Mouse (Mus musculus) limb, embryonic 11.5 days (tissue): ENCODE data around the gene Mtm1. TPM values are rescaled to one million over a fixed set of nuclear protein-coding genes. Genes with fewer than 3 reads are reported as not detected.

Experiments used
- ATAC-seq: fragments of 200-750 bp; cut with Nextera tagmentation; 2 replicates; pipeline ENCODE4 v1.8.0; 2017; ENCODE audit warnings: low read depth; ENCODE audit not compliant: insufficient number of reproducible peaks, low FRiP score, low TSS enrichment
- DNase-seq: peaks from one replicate; pipeline ENCODE4 v3.0.0-alpha.2; 2015; ENCODE audit warnings: low spot score
- H3K27ac ChIP-seq: fragments of 300-500 bp; sonication (generic); replicated peaks from 2 replicates; pipeline ENCODE4 v1.5.1; 2014; ENCODE audit warnings: low read depth, mild to moderate bottlenecking, low read length
- H3K27me3 ChIP-seq: fragments of 300-500 bp; sonication (generic); 2 replicates; pipeline ENCODE4 v1.6.1; 2014; ENCODE audit warnings: mild to moderate bottlenecking, low read length, mixed read lengths; ENCODE audit not compliant: control insufficient read depth, insufficient read depth
- H3K36me3 ChIP-seq: fragments of 300-500 bp; sonication (generic); 2 replicates; pipeline ENCODE4 v1.6.1; 2014; ENCODE audit warnings: mild to moderate bottlenecking, low read length, moderate library complexity, mixed read lengths; ENCODE audit not compliant: control insufficient read depth, insufficient read depth
- H3K4me1 ChIP-seq: fragments of 300-500 bp; sonication (generic); 2 replicates; pipeline ENCODE4 v1.6.1; 2014; ENCODE audit warnings: low read length, mixed read lengths; ENCODE audit not compliant: control insufficient read depth, insufficient read depth
- H3K4me2 ChIP-seq: fragments of 300-500 bp; sonication (generic); 2 replicates; pipeline ENCODE4 v1.6.1; 2014; ENCODE audit warnings: low read depth, mild to moderate bottlenecking, moderate library complexity; ENCODE audit not compliant: severe bottlenecking
- H3K4me3 ChIP-seq: fragments of 300-500 bp; sonication (generic); 2 replicates; pipeline ENCODE4 v1.5.1; 2014; ENCODE audit warnings: low read depth, low read length
- H3K9ac ChIP-seq: fragments of 300-500 bp; sonication (generic); 2 replicates; pipeline ENCODE4 v1.6.1; 2014; ENCODE audit warnings: mild to moderate bottlenecking, low read length
- H3K9me3 ChIP-seq: fragments of 300-500 bp; sonication (generic); 2 replicates; pipeline ENCODE4 v1.6.1; 2016; ENCODE audit warnings: low read length; ENCODE audit not compliant: control insufficient read depth
- WGBS: fragments of 180-500 bp; shearing (Covaris S2); extraction: QIAGEN DNeasy Blood & Tissue Kit; methylation state at CpG from one replicate; pipeline ENCODE4 v1.1.7; 2014; 5-methylcytosine and 5-hydroxymethylcytosine counted together
- polyA plus RNA-seq: library from polyadenylated mRNA; unstranded; fragments of >200 nt; fragmentation: Nextera tagmentation; extraction: Ambion mirVana; gene quantifications from 2 replicates; pipeline ENCODE4 v1.2.1, GENCODE M21; 2014

Mtm1 gene
- polyA plus RNA-seq, 1 experiment from 2014 or later = 1.7 TPM

- H3K9ac ChIP-seq = no peak overlapping the region
- no peak overlapping the region for H3K27ac ChIP-seq
- H3K36me3 ChIP-seq = no peaks in the 10 kb centered on the region
- H3K4me1 ChIP-seq = no peaks in the 10 kb centered on the region
- ATAC-seq = no peak
- no peaks in the 10 kb centered on the region for H3K27me3 ChIP-seq
- no peak overlapping the region for H3K4me3 ChIP-seq
- no peak overlapping the region for H3K4me2 ChIP-seq
- DNase-seq = no peak
- no peaks in the 10 kb centered on the region for H3K9me3 ChIP-seq
- 81% methylated on average over 2 of the region's 2 CpGs for WGBS
These were observed 20.3 kb downstream of the Mtm1 start for GRCm38 (mm10) chrX:71230847-71231246.

DNA sequence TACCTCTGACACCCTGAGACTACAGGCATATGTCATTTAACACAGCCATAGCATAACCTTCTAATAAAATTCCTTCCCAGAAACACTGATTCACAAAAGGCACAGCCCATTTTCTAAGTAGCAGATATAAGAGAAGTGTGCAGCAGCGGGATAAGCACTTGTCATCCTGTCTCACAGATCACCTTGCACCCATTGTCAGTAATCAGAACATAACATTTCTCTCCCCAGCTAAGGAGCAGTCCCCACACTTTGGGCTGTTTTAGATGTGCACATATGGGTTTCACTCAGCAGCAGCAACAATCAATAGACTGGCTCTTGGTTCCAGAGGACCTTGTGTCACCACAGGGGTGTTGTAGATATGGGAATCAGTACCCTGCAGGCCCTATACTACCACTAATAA, 45.9 kb downstream of the Mtm1 start:
- no peaks in the 10 kb centered on the region for H3K27me3 ChIP-seq
- H3K9ac ChIP-seq = no peak overlapping the region
- no peak overlapping the region for H3K4me3 ChIP-seq
- no peak overlapping the region for H3K27ac ChIP-seq
- ATAC-seq (no peak), DNase-seq (no peak)
- H3K4me1 ChIP-seq = no peaks in the 10 kb centered on the region
- H3K4me2 ChIP-seq = no peak overlapping the region
- no peaks in the 10 kb centered on the region for H3K9me3 ChIP-seq
- 67% methylated on average over 1 of the region's 1 CpGs for WGBS
- H3K36me3 ChIP-seq = no peaks in the 10 kb centered on the region

- H3K4me3 ChIP-seq = no peak overlapping the region
- no peak overlapping the region for H3K4me2 ChIP-seq
- no peaks in the 10 kb centered on the region for H3K4me1 ChIP-seq
- no peak overlapping the region for H3K27ac ChIP-seq
- no peaks in the 10 kb centered on the region for H3K9me3 ChIP-seq
- no peak overlapping the region for H3K9ac ChIP-seq
- no peaks in the 10 kb centered on the region for H3K36me3 ChIP-seq
- ATAC-seq = no peak
- H3K27me3 ChIP-seq = no peaks in the 10 kb centered on the region
- WGBS = 94% methylated on average over 4 of the region's 4 CpGs
- DNase-seq = no peak
These were observed 50.3 kb downstream of the Mtm1 start for GRCm38 (mm10) chrX:71260857-71261256.

- H3K4me1 ChIP-seq = no peaks in the 10 kb centered on the region
- no peak for ATAC-seq
- H3K27ac ChIP-seq = no peak overlapping the region
- no peak overlapping the region for H3K9ac ChIP-seq
- no peak overlapping the region for H3K4me3 ChIP-seq
- 79% methylated on average over 2 of the region's 2 CpGs for WGBS
- no peak for DNase-seq
- no peaks in the 10 kb centered on the region for H3K36me3 ChIP-seq
- H3K4me2 ChIP-seq = no peak overlapping the region
- no peaks in the 10 kb centered on the region for H3K27me3 ChIP-seq
- H3K9me3 ChIP-seq = no peaks in the 10 kb centered on the region
These were observed 53.7 kb downstream of the Mtm1 start for GRCm38 (mm10) chrX:71264316-71264715.

DNA sequence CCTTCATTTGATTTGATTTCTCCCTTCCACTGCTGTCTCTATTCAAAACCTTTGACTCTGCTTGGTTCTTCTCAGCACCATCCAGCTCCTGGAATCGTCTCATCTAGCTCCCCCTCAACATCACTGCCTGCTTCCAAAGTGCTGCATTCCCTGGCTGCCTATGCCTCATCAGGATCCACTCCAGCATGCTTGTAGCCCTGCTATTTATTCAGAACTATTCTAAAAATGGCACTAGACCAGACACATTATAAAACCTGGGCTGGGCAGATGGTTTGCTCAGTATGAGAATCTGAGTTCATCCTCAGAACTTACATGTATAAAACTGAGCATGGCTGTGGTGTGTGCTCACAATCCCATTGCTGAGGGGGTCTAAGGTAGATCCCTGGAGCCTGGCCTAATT, 58.4 kb downstream of the Mtm1 start:
- Histone ChIP-seq H3K36me3 (no peaks in the 10 kb centered on the region), H3K27ac (no peak overlapping the region), H3K4me1 (no peaks in the 10 kb centered on the region), H3K4me3 (no peak overlapping the region), H3K27me3 (no peaks in the 10 kb centered on the region), H3K9ac (no peak overlapping the region), H3K4me2 (no peak overlapping the region), H3K9me3 (no peaks in the 10 kb centered on the region)
- ATAC-seq = no peak
- DNase-seq = no peak
- 75% methylated on average over 1 of the region's 1 CpGs for WGBS

DNA sequence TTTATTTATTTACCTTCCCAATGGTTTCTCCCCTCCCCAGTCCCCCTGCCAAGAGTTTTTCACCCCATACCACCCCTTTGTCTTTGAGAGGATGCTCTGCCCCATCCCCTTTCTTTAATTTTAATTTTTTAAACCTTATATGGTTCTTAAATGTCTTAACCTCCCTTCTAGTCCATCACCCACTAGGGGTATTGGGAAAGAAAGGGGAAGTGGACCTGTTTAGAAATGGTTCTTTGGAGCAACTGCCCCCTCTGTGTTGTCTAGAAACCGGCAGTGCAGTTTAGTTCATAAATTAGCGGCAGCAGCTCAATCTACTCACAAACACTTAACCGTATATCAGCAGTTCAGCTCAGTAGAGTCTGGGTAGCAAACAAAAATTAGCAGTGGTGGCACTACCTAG, 63.6 kb downstream of the Mtm1 start:
- H3K27me3 ChIP-seq = no peaks in the 10 kb centered on the region
- no peaks in the 10 kb centered on the region for H3K4me1 ChIP-seq
- H3K4me3 ChIP-seq = no peak overlapping the region
- no peaks in the 10 kb centered on the region for H3K9me3 ChIP-seq
- WGBS = 92% methylated on average over 3 of the region's 3 CpGs
- H3K4me2 ChIP-seq = no peak overlapping the region
- no peaks in the 10 kb centered on the region for H3K36me3 ChIP-seq
- H3K9ac ChIP-seq = no peak overlapping the region
- DNase-seq (no peak), ATAC-seq (no peak)
- H3K27ac ChIP-seq = no peak overlapping the region

DNA sequence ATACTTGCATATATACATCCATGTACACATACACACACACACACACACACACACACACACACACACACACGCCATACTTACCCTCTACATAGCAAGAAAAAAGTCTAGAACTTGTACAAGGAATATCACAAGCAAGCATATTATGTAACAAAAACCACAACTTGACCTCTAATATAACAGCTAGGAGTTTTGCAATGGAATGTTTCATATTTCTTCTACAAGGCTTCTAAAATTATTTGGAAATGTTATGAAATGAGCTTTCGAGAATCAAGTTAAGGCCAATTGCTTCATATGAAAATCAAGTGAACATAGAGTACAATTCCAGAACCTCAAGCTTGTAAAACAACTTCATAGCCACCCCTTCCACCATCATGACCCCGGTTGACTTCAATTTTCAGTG, 74.9 kb downstream of the Mtm1 start:
- no peak for ATAC-seq
- no peak for DNase-seq
- 90% methylated on average over 3 of the region's 3 CpGs for WGBS
- Histone ChIP-seq H3K27me3 (no peaks in the 10 kb centered on the region), H3K9ac (no peak overlapping the region), H3K9me3 (no peaks in the 10 kb centered on the region), H3K27ac (no peak overlapping the region), H3K36me3 (no peaks in the 10 kb centered on the region), H3K4me3 (no peak overlapping the region), H3K4me2 (no peak overlapping the region), H3K4me1 (no peaks in the 10 kb centered on the region)

- 87% methylated on average over 7 of the region's 7 CpGs for WGBS
- no peak for DNase-seq
- Histone ChIP-seq H3K9ac (no peak overlapping the region), H3K36me3 (no peaks in the 10 kb centered on the region), H3K4me2 (no peak overlapping the region), H3K4me3 (no peak overlapping the region), H3K4me1 (no peaks in the 10 kb centered on the region), H3K9me3 (no peaks in the 10 kb centered on the region), H3K27me3 (no peaks in the 10 kb centered on the region), H3K27ac (no peak overlapping the region)
- no peak for ATAC-seq
These were observed 76.5 kb downstream of the Mtm1 start for GRCm38 (mm10) chrX:71287088-71287487.

GRCm38 (mm10) chrX:71294191-71294590, 83.6 kb downstream of the Mtm1 start:
- H3K4me3 ChIP-seq = no peak overlapping the region
- H3K9ac ChIP-seq = no peak overlapping the region
- H3K4me1 ChIP-seq = no peaks in the 10 kb centered on the region
- no peak overlapping the region for H3K4me2 ChIP-seq
- no peaks in the 10 kb centered on the region for H3K27me3 ChIP-seq
- H3K27ac ChIP-seq = no peak overlapping the region
- H3K36me3 ChIP-seq = no peaks in the 10 kb centered on the region
- no peaks in the 10 kb centered on the region for H3K9me3 ChIP-seq
- no peak for ATAC-seq
- no peak for DNase-seq
- 88% methylated on average over 2 of the region's 2 CpGs for WGBS
